Mouse (Mus musculus): ENCODE data around the gene Nol12. TPM values are rescaled to one million over a fixed set of nuclear protein-coding genes. Genes with fewer than 3 reads are reported as not detected.

The Nol12 gene
- polyA plus RNA-seq, 1 experiment from 2014 or later = 29.9 TPM

GRCm38 (mm10) chr15:78982658-78983435, 48.1 kb downstream of the Nol12 start:
- peaks cover 74% of the 10 kb centered on the region for H3K4me1 ChIP-seq (replicated peaks)
- peak overlapping the region; percentile 94 for H3K9ac ChIP-seq

GRCm38 (mm10) chr15:78983436-78984285, 48.9 kb downstream of the Nol12 start:
- H3K4me3 ChIP-seq = peak overlapping the region; percentile 98
- peak overlapping the region; percentile 93 for H3K4me2 ChIP-seq
- peak; percentile 63 for ATAC-seq (replicated peaks; ENCODE audit: insufficient number of reproducible peaks, insufficient read depth, low FRiP score, low read depth)
- 4% methylated on average over 21 of the region's 21 CpGs for WGBS
- H3K4me1 ChIP-seq (replicated peaks) = peaks cover 77% of the 10 kb centered on the region
- H3K27me3 ChIP-seq = no peaks in the 10 kb centered on the region
- H3K27ac ChIP-seq = peak overlapping the region; percentile 95
- no peaks in the 10 kb centered on the region for H3K9me3 ChIP-seq (replicated peaks)
- H3K9ac ChIP-seq = peak overlapping the region; percentile 94
- no peaks in the 10 kb centered on the region for H3K36me3 ChIP-seq

More at GRCm38 (mm10) chr15:78982658-78983435, 48.1 kb downstream of the Nol12 start:
- WGBS = 0% methylated on average over 52 of the region's 67 CpGs
- Histone ChIP-seq H3K27ac (peak overlapping the region; percentile 95), H3K27me3 (no peaks in the 10 kb centered on the region), H3K4me3 (peak overlapping the region; percentile 98), H3K4me2 (peak overlapping the region; percentile 93), H3K9me3 (replicated peaks) (no peaks in the 10 kb centered on the region), H3K36me3 (no peaks in the 10 kb centered on the region)
- peak; percentile 80 for ATAC-seq (replicated peaks; ENCODE audit: insufficient number of reproducible peaks, insufficient read depth, low FRiP score, low read depth)

GRCm38 (mm10) chr15:78984286-78984778, 49.6 kb downstream of the Nol12 start:
- H3K27me3 ChIP-seq = no peaks in the 10 kb centered on the region
- H3K4me2 ChIP-seq = peak overlapping the region; percentile 93
- WGBS = 28% methylated on average over 5 of the region's 5 CpGs
- peaks cover 77% of the 10 kb centered on the region for H3K4me1 ChIP-seq (replicated peaks)
- H3K4me3 ChIP-seq = peak overlapping the region; percentile 98
- H3K9ac ChIP-seq = peak overlapping the region; percentile 94; the same call in 1 of the 2 replicates
- no peaks in the 10 kb centered on the region for H3K36me3 ChIP-seq
- H3K27ac ChIP-seq = peak overlapping the region; percentile 95
- ATAC-seq (replicated peaks; ENCODE audit: insufficient number of reproducible peaks, insufficient read depth, low FRiP score, low read depth) = no peak
- H3K9me3 ChIP-seq (replicated peaks) = no peaks in the 10 kb centered on the region

GRCm38 (mm10) chr15:78986536-78987220, 51.9 kb downstream of the Nol12 start:
- H3K27ac ChIP-seq = peak overlapping the region; percentile 5; the same call in 1 of the 2 replicates
- no peak for ATAC-seq (replicated peaks; ENCODE audit: insufficient number of reproducible peaks, insufficient read depth, low FRiP score, low read depth)
- 49% methylated on average over 11 of the region's 11 CpGs for WGBS
- no peaks in the 10 kb centered on the region for H3K27me3 ChIP-seq
- no peaks in the 10 kb centered on the region for H3K9me3 ChIP-seq (replicated peaks)
- H3K4me3 ChIP-seq = no peak overlapping the region
- peaks cover 74% of the 10 kb centered on the region for H3K4me1 ChIP-seq (replicated peaks)
- 0 out of 2 replicates have a peak overlapping the region, but pooled peaks have one; percentile 7 for H3K4me2 ChIP-seq
- H3K36me3 ChIP-seq = peaks cover 14% of the 10 kb centered on the region
- peak overlapping the region; percentile 28; the same call in 1 of the 2 replicates for H3K9ac ChIP-seq

DNA sequence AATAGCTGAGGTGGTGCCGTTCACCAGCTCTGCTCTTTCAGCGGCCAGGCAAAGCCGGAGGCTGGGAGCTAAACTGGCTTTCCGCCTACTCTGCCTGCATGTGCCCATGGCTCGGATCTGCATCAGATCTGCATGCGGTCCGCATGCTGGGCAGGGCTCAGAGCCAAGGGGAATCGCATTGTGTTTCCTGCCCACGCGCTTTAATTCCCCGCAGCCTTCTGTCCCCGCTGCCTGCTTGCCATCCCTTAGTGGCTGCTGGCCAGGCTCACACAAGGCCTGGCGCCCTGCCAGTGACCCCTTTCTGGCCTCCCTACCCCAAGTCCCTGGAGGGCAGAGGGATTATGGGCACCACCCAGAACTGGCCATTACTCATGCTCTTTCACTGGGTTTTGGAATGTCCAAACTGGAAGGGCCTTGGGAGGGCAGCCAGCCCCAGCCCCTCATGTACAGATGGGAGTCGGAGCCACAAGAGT, 53.8 kb downstream of the Nol12 start:
- Histone ChIP-seq H3K4me3 (no peak overlapping the region), H3K27ac (peak overlapping the region; percentile 56), H3K9me3 (replicated peaks) (no peaks in the 10 kb centered on the region), H3K27me3 (no peaks in the 10 kb centered on the region), H3K36me3 (peaks cover 33% of the 10 kb centered on the region), H3K4me1 (replicated peaks) (peaks cover 63% of the 10 kb centered on the region), H3K4me2 (0 out of 2 replicates have a peak overlapping the region, but pooled peaks have one; percentile 14), H3K9ac (no peak overlapping the region)
- ATAC-seq (replicated peaks; ENCODE audit: insufficient number of reproducible peaks, insufficient read depth, low FRiP score, low read depth) = no peak
- 34% methylated on average over 14 of the region's 14 CpGs for WGBS

- no peak overlapping the region for H3K9ac ChIP-seq
These were observed 54.7 kb downstream of the Nol12 start for GRCm38 (mm10) chr15:78989152-78990092.

GRCm38 (mm10) chr15:78990093-78990463, 55.3 kb downstream of the Nol12 start:
- 0 out of 2 replicates have a peak overlapping the region, but pooled peaks have one; percentile 56 for H3K27ac ChIP-seq
- H3K4me1 ChIP-seq (replicated peaks) = peaks cover 48% of the 10 kb centered on the region

More at GRCm38 (mm10) chr15:78989152-78990092, 54.7 kb downstream of the Nol12 start:
- peaks cover 42% of the 10 kb centered on the region for H3K36me3 ChIP-seq
- H3K27ac ChIP-seq = peak overlapping the region; percentile 56
- H3K4me3 ChIP-seq = no peak overlapping the region
- no peaks in the 10 kb centered on the region for H3K27me3 ChIP-seq
- ATAC-seq (replicated peaks; ENCODE audit: insufficient number of reproducible peaks, insufficient read depth, low FRiP score, low read depth) = no peak
- H3K4me1 ChIP-seq (replicated peaks) = peaks cover 54% of the 10 kb centered on the region
- 76% methylated on average over 14 of the region's 14 CpGs for WGBS
- no peak overlapping the region for H3K4me2 ChIP-seq
- H3K9me3 ChIP-seq (replicated peaks) = no peaks in the 10 kb centered on the region

GRCm38 (mm10) chr15:78990970-78991525, 56.3 kb downstream of the Nol12 start:
- no peak overlapping the region for H3K4me2 ChIP-seq
- no peak overlapping the region for H3K9ac ChIP-seq
- no peaks in the 10 kb centered on the region for H3K27me3 ChIP-seq
- no peak overlapping the region for H3K4me3 ChIP-seq
- no peak overlapping the region for H3K27ac ChIP-seq
- WGBS = 94% methylated on average over 25 of the region's 25 CpGs
- H3K36me3 ChIP-seq = peaks cover 56% of the 10 kb centered on the region
- ATAC-seq (replicated peaks; ENCODE audit: insufficient number of reproducible peaks, insufficient read depth, low FRiP score, low read depth) = no peak
- no peaks in the 10 kb centered on the region for H3K9me3 ChIP-seq (replicated peaks)
- H3K4me1 ChIP-seq (replicated peaks) = peaks cover 38% of the 10 kb centered on the region

More at GRCm38 (mm10) chr15:78990093-78990463, 55.3 kb downstream of the Nol12 start:
- 87% methylated on average over 9 of the region's 9 CpGs for WGBS
- H3K4me2 ChIP-seq = no peak overlapping the region
- no peak overlapping the region for H3K4me3 ChIP-seq
- no peaks in the 10 kb centered on the region for H3K9me3 ChIP-seq (replicated peaks)
- H3K36me3 ChIP-seq = peaks cover 48% of the 10 kb centered on the region
- no peak overlapping the region for H3K9ac ChIP-seq
- no peaks in the 10 kb centered on the region for H3K27me3 ChIP-seq
- ATAC-seq (replicated peaks; ENCODE audit: insufficient number of reproducible peaks, insufficient read depth, low FRiP score, low read depth) = no peak

DNA sequence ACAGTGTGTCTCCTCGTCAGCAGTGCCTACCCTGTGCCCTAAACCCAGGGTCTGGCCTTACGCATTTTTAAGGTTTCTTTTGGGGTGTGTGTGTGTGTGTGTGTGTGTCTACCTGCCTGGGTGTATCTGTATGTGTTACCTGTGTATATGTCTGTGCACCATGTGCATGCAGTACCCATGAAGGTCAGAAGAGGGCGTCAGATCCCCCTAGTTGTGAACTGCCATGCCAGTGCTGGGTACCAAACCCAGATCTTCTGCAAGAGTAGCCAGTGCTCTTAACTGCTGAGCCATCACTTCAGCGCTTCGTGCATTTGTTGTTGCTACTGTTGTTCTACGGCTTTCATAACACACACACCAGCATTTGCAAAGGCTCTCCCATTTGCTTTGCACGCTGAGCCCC, 57.5 kb downstream of the Nol12 start:
- Histone ChIP-seq H3K4me3 (no peak overlapping the region), H3K9ac (no peak overlapping the region), H3K27ac (no peak overlapping the region), H3K4me1 (replicated peaks) (peaks cover 26% of the 10 kb centered on the region), H3K27me3 (no peaks in the 10 kb centered on the region), H3K4me2 (no peak overlapping the region), H3K36me3 (peaks cover 62% of the 10 kb centered on the region), H3K9me3 (replicated peaks) (no peaks in the 10 kb centered on the region)
- ATAC-seq (replicated peaks; ENCODE audit: insufficient number of reproducible peaks, insufficient read depth, low FRiP score, low read depth) = no peak
- 89% methylated on average over 7 of the region's 7 CpGs for WGBS

DNA sequence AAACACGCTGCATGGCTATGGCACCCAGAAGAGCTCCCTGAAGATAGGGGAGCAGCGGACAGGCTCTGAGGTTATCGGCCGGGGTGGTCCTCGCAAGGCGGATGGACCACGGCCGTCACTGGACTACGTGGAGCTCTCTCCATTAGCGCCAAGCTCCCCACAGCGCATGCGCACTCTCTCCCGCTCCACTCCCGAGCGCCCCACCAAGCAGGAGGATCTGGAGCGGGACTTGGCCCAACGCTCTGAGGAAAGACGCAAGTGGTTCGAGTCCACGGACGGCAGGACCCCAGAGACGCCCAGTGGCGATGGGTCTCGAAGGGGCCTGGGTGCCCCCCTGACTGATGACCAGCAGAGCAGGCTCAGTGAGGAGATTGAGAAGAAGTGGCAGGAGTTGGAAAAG, 58.2 kb downstream of the Nol12 start:
- H3K27ac ChIP-seq = no peak overlapping the region
- H3K27me3 ChIP-seq = no peaks in the 10 kb centered on the region
- no peak overlapping the region for H3K4me2 ChIP-seq
- H3K4me3 ChIP-seq = no peak overlapping the region
- peaks cover 22% of the 10 kb centered on the region for H3K4me1 ChIP-seq (replicated peaks)
- ATAC-seq (replicated peaks; ENCODE audit: insufficient number of reproducible peaks, insufficient read depth, low FRiP score, low read depth) = no peak
- no peak overlapping the region for H3K9ac ChIP-seq
- H3K36me3 ChIP-seq = peaks cover 62% of the 10 kb centered on the region
- no peaks in the 10 kb centered on the region for H3K9me3 ChIP-seq (replicated peaks)
- 94% methylated on average over 24 of the region's 24 CpGs for WGBS

Measured in heart, embryonic 15.5 days (tissue).